Mouse (Mus musculus) adrenal gland, postnatal 25 days (tissue): ENCODE data around the gene Slx1b. TPM values are rescaled to one million over a fixed set of nuclear protein-coding genes. Genes with fewer than 3 reads are reported as not detected.
A peak's percentile ranks its signal among the peaks of the same experiment; 100 is the strongest.
"Not testable (repeated sequence)": the region's sequence is repeated elsewhere in the genome, so short reads cannot be mapped to it uniquely, and the experiment has no call there.

Experiments
- DNase-seq: peaks from one replicate; pipeline ENCODE4 v3.0.0; 2021; ENCODE audit warnings: mixed read lengths
- total RNA-seq: library from RNA; stranded (reverse); gene quantifications from 2 replicates; pipeline ENCODE4 v1.2.3, GENCODE M21; 2021

The Slx1b gene
- total RNA-seq, 1 experiment from 2014 or later: 17.5 TPM

DNA sequence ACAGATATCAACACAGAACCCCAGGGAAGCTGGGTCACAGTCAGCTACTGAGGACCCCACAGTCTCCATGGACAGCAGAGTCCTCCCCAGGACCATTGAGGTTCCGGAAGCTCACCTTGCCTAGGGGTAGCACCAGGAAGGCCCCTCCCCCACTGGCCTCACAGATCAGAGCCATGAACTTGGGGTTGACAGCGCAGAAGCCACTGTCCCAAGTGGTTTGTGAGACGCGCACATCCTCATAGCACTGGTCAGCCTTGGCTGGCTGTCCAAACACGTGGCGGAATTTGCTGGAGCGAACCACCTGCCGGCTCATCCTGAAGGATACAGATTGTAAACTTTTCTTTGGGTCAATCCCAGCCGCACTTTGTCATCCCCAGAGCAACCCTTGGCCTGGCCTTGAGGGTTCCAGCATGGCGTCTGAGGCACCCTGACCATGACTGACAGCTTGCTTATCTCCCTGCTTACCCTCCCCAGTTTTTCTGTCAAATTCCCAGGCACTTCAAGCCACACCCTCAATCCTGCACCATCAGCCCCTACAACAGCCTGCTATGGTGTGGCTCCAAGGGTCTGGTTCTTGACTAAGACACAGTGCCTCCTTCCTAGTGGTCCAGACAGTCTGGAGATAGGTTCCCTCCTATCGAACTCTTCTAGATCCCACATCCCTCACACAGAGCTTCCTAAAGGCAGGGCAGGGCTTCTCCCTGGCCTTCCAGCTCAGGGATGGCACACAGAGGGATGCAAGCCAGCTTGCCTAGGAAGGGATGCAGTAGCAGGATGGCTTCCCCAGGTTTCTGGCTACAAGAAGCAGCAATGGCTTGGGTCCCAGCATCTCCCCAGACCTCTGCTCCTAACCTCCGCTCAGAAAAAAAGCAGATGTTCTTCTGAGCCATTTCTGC is 7.5 kb upstream of the Slx1b start:
- no peak for DNase-seq

GRCm38 (mm10) chr7:126702358-126702757 is 6.8 kb upstream of the Slx1b start:
- DNase-seq: no peak

DNA sequence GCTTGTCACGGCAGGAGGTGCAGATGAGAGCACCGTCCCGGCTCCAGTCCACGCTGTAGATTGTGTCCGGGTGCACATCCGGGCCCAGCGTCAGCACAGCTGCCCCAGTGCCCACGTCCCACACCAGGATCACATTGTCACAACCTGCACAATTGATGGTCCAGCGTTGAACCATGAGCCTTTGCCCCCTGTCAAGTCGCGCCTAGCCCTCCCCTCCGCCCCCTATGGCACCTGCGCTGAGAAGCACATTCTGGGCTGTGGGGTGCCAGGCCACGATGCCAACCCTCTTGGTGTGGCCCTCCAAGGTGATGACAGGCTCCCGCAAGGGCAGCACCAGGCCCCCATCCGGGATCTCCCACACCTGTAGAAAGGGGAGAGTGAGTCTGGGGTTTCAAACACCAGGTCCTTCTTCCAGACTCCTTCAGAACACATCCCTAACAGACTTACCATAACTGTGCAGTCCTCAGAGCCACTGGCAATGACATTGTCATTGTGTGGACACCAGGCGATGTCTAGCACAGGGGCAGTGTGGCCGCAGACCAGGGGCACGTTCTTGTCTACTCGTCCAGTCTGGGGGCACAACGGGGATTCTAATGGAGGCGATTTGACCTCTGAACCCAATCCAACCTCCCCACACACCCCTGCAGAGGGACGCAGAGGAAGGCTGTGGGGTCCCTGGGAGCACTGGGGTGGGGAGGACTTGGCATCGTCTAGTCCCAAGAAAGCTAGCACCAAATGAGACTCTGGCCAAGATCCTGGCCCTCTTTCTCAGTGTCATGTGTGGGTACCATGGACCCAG is 6.2 kb upstream of the Slx1b start:
- no peak for DNase-seq

DNA sequence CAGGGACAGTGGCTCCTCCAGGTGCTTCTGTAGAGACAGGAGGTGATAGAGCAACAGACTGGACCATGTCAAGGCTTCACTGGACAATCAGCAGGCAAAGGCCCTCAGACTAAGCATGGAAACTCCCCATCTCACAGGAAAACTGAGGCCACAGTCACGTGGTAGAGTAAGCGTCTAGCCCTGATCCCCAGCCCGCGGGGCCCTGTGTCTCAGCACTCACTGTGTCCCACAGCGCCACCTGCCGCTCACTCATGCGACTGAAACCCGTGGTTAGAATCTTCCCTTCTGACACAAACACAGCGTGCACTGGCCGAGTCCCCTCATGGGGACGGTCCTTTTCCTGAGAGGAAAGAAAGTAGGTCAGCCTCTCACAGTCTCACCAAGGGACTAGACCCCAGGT is 5.5 kb upstream of the Slx1b start:
- peak; percentile 90 for DNase-seq

DNA sequence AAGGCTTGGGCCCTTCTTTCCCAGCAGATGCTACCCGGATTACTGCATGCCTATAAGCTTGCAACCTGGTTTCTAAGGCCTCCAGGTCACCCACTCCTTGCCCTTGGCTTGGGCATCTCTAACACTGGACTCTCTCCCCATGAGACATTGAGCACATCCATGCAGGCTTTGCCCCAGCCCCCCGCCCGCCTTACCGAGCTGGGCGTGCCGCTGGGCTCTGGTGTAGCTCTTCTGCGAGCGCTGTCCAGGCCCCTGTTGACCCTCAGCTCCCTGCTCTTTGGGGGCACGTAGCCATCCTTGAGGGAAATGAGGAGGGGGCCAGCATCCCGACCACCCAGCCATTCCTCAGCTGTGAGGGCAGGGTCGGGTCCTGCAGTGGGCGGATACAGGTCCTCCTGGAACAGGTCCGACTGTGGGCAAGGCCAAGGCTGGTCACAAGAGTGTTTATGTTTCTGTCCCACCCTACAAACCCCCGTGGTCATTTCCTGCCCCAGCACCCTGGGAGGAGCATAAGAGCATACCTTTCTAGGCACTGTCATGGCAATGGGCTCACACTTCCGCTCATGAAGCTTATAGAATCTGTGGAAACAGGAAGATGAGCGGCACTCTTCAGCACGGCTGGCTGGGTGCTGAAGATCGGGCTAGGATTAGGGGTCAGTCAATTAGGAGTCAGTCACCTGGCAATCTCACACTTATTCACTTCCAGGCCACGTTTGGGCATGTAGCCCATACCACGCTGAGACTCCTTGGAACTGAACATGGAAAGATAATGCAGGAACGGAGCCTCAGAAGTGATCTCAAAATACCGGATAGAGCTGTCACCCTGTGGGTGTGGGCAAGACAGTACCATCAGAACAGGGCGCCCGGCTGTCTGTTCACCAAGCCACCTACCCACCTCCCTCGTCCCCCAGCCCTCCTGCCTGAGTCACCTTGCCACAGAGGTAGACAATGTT is 4.8 kb upstream of the Slx1b start:
- no peak for DNase-seq

DNA sequence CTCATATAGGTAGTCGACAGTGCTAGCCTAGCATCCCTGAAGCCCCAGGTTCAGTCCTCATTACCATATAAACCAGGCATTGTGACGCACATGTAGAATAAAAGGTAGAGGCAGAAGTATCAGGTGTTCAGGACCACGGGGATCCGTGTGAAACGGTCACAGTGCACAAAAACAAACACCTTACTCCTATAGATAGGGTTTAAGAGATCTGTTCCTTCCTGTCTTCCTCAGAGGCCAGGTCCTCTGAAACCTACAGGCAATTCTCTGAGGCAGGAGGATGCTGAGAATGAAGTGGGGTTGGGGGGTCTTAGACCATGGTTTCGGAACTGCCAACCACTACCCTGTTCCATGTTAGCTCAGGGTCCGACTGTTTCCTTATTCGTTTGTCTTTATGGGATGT is 2.3 kb upstream of the Slx1b start:
- no peak for DNase-seq

- no peak for DNase-seq
Measured at GRCm38 (mm10) chr7:126696886-126697285, 1.3 kb upstream of the Slx1b start.

DNA sequence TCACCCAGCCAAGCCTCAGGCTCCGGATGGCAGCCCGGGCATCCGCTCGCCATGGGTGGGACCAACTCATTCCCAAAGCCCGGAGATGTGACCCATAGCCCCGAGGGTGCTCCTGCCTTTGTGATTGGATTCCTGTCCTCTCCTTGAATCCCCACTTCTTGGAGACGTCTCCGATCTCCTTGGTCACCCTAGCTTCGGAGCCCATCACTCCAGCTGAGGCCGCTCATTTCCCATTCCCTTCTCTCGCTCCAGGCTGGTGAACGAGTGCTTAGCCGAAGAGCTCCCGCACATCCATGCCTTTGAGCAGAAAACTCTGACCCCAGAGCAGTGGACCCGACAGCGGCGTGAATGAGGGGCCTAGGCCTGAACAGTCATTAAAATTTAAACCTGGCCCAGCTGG is 719 bp upstream of the Slx1b start:
- no peak for DNase-seq

DNA sequence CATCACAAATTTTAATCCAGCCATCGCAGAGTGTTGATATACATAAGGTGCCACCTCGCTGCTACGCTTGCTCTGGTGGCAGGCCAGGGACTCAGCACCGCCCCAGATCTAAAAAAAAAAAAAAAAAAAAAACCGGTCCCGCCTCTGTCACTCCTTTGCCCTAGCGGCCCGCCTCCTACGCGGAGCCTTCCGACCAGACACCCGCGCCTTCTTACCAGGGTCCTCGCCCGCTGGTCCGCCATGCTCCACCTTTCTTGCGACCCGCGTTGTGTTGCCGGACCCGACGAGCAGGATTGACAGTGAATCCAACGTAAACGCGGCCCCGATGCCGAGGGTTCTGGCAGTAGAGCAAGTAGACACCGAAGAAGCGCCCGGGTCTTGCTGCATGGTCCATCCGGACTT is 373 bp downstream of the Slx1b start, which contains the start of gene Bola2:
Bola2 (plus strand) TSS at position 192 of the 402 bp plus-strand sequence.
- DNase-seq: peak; percentile 69

DNA sequence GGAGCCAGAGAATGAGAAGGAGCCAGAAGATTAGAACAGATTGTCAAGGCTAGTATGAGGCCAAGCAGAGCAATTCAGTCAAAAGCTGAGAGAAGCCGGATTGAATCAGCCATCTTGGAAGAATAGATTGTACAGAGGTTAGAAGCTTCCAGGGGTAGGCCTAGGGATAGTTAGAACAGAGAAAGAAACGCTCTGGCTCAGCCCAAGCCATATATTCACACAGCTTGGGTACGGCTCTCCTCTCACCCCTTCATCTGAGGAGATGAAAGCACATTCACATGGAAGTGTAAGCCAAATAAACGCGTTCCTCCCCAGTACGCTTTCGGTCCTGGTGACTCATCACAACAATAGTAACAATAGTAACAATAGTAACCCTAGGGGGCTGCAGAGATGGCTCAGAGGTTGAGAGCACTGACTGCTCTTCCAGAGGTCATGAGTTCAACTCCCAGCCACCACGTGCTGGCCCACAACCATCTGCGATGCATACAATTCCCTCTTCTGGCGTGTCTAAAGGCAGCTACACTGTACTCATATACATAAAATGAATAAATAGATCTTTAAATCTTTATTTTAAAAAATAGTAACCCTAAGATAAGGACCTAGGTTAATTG is 1.0 kb downstream of the Slx1b start:
- DNase-seq: no peak

DNA sequence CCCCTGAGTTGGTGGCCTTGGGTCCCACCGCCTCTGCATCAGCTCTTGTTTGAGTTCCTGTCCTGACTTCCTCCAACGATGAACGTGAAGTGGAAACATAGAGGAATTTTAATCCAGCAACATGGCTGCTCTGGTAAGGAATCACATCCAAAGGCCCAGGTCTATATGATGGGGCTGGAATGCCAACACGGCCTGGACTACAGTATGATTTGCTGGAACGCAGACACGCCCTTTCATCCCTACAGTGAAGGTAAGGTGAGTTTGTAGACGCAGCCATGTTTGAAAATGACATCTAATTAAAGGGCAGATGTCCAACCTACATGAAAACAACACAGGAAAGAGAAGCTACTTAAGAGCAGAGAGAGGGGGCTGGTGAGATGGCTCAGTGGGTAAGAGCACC is 1.8 kb downstream of the Slx1b start:
- no peak for DNase-seq

DNA sequence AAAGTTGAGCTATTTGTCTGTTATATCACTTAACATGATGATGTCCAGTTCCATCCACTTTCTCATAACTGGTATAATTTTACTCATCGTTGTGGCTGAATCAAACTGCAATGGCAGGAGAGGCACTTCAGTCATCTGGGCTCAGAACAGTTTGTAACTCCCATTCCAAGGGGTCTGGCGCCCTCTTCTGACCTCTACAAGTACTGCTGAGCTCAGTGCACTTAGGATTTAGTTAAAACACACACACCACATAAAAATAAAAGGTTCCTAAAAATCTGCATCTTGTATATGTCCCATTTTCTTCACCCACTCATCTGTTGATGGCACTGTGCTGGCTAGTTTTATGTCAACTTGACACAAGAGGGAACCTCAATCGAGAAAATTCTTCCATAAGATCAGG is 2.3 kb downstream of the Slx1b start:
- peak; percentile 81 for DNase-seq

GRCm38 (mm10) chr7:126692426-126692825 is 3.2 kb downstream of the Slx1b start:
- DNase-seq: no peak

DNA sequence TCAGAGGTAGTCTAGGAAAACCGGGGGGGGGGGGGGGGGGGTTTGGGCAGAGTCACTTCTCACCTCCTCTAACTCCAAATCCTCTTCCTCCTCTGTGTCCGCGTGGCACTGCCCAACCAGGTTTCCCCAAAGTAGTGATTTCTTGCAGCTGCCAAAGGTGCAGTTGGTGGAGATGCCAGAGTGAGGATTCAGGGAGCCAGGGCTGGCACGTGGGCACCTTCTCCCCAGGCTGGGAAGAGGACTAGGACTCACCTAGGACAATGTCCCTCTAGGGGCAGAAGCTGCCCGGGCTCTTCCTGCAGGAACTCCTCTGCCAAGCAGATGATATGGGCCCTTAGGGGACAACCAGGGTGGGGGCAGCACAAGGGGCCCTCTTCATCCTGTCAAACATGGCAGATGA is 3.9 kb downstream of the Slx1b start:
- DNase-seq: no peak

GRCm38 (mm10) chr7:126690737-126691136 is 4.8 kb downstream of the Slx1b start:
- DNase-seq: no peak

DNA sequence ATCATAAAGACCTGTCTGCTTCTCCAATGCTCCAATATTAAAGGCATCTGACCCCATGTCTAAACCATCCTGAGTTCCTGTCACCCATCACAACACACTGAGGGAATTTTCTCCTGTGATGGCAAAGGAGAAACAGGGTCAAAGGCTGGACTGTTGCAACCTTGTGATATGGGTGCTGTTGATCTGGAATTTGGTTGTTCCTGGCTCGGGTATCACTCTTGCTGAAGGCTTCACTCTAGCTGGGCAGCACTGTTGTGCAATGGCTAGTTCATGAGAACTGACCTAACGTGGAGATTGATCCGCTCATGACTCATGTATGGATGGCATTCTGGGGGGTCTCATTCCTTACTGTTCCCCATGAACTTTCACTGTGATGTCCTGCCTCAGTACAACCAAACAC is 6.6 kb downstream of the Slx1b start:
- no peak for DNase-seq

GRCm38 (mm10) chr7:126688156-126688555 is 7.4 kb downstream of the Slx1b start:
- not testable (repeated sequence) for DNase-seq

- DNase-seq: no peak
Measured at GRCm38 (mm10) chr7:126681221-126681620, 14.4 kb downstream of the Slx1b start.

- DNase-seq: no peak
Measured at GRCm38 (mm10) chr7:126679683-126680082, 15.9 kb downstream of the Slx1b start.

DNA sequence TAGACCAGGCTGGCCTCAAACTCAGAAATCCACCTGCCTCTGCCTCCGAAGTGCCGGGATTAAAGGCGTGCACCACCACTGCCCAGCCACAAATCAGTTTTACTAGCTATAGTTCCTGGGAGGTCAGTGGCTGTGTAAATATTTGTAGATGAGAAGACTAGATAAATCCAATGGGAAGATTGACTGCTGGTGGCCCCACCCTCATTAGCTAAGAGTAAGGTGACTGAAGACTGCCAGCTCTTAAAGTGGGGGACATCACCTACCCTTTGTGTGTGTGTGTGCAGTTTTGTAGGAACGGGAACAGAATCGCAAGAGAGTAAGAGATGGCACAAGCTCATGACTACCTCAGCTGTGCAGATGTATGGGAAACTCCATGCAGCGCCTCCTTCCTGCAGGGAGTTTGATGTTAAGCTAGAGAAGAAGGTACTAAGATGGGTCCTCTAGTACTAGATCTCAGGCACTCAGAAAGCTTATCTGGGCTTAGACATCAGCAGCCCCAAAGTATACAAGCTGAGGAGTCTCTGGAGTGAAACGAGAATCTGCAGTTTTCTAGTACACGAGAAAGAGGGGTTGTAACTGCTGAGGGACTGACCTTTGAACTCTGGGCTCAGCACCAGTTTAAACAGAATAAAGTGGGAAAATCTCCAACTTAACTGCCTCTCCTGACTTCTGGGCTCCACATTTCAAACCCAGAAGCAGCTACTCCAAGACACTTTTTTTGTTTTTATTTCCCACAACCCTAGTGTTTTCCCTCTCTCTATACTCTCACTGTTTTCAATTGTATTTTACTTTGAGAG is 16.8 kb downstream of the Slx1b start:
- DNase-seq: no peak
